Mouse (Mus musculus): Measurements from ENCODE around the gene Tmem102. TPM values are rescaled to one million over a fixed set of nuclear protein-coding genes. Genes with fewer than 3 reads are reported as not detected.
A peak's percentile ranks its signal among the peaks of the same experiment; 100 is the strongest.

The Tmem102 gene
- total RNA-seq (2021): not detected

GRCm38 (mm10) chr11:69804972-69805909 is at the start of gene Tmem102:
Gene Tmem102, minus strand, starts transcription at chr11:69805624.
- intact Hi-C loops (cut with DNase I): loop anchor here (5.0 kb wide), 2 partner anchors 32 to 43 kb away; partner anchors contain the start of genes Nlgn2, Slc35g3 and Tmem256
- DNase-seq: no peak

DNA sequence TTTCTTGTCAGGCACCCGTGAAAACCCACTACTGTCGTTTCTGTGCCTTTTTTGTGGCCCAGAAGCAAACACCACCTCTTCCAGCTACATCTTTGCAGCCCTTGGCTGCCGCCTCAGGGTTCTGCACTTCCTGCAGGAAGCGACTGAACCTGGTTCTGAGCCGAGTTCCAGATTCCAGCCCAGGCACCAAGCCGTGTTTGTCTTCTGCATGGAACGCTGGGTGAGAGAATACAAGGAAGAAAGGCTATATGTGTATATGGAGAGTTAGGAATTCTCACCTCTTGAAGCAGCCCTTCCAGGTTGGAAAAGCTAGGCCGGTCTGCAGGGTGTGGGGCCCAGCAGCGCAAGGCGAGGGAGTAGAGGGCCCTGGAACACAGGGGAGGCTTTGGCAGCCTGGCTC is 49.3 kb upstream of the Tmem102 start:
- intact Hi-C loops (cut with DNase I): loop anchor here (5.0 kb wide), 1 partner anchor 898 kb away; no protein-coding TSS in a partner anchor
- no peak for DNase-seq

DNA sequence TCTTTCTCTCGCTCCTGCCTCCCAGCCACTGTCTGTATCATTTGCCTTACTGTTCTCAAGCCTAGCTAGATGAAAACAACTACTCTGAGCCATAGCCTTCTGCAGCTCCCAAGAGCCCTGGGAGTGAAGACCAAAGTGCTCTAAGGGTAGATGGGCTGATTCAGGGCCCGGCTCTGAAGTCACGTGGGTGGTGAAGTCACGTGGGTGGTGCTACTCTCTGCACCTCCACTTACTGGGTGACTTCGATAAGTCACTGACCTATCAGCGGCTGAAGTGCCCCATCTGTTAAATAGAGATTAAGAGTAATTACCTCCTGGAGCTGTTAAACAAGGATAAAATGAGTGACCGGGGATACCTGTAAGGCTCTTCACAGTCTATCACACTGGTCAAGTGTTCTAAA is 48.6 kb upstream of the Tmem102 start:
- intact Hi-C loops (cut with DNase I): loop anchor here (5.0 kb wide), 1 partner anchor 898 kb away; no protein-coding TSS in a partner anchor
- no peak for DNase-seq

DNA sequence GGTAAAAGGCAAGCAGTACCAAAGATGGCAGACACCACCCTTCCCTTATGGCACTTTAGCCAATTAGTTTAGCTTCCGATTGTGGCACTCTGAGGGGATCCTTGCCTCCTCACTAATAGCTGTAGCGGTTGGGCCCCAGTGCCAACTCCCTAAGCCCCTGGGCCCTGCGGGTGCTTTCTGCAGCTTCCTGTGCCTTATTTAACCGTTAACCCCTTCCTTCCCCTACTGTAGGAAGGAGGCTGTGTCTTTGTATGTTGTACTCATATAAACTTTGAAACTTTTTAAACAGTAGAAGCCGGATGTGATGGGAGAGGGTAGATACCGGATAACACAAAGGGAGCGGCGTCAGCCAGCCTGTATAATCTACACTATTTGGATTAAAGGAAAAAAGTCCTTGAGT is 45.3 kb upstream of the Tmem102 start:
- intact Hi-C loops (cut with DNase I): loop anchor here (5.0 kb wide), 1 partner anchor 902 kb away; no protein-coding TSS in a partner anchor
- DNase-seq: no peak

DNA sequence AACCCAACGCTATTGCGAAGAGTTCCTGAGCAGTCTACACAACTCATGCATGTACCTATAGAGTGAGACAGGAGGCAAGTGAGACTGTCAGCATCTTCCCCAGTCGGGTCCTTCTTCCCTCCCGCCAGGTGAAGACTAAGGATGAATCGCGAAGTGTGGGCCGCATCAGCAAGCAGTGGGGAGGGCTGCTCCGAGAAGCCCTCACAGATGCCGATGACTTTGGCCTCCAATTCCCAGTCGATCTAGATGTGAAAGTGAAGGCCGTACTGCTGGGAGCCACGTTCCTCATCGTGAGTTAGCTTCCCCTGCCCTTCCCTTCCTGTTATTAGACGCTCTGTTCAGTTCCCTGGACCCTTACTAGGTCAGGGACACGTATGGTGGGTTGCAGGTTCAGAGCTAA is 44.5 kb upstream of the Tmem102 start:
- no peak for DNase-seq
- intact Hi-C loops (cut with DNase I): loop anchor here (5.0 kb wide), 1 partner anchor 902 kb away; no protein-coding TSS in a partner anchor

DNA sequence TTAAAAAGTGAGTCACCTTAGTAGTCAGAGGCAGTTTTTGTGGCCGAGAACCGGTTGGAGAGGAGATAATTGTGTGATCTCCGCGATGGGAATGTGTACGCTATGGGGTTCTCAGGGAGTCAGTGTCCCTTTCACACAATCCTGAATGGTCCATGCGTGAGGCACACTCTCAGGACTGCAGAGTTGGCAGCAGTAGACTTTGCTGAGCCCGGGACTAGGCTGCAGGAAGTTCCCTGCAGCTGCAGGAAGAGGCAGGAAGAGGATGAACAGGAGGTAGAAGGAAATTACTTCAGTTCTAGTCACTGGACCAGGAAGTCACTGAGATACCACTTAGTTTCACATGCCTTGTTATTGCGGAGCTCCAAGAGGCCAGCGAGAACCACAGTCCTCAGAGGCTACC is 43.7 kb upstream of the Tmem102 start:
- intact Hi-C loops (cut with DNase I): no loop called here
- no peak for DNase-seq

DNA sequence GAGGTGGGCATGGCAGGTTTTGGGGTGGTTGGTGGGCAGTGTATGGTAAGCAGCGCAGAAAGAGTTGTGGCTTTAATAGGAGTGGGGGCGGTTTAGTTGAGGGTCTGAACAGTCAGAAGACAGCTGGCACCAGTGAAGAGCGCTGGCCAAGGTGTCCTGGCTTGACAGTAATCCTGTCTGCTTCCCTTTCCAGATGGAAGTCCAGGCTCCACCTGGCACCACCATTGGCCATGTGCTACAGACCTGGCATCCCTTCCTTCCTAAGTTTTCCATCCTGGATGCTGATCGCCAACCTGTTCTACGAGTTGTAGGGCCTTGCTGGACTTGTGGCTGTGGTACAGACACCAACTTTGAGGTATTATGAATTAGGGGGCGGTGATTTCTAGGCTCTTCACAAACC is 42.6 kb upstream of the Tmem102 start:
- peak; percentile 53 for DNase-seq
- intact Hi-C loops (cut with DNase I): no loop called here

GRCm38 (mm10) chr11:69846738-69847688 is 41.6 kb upstream of the Tmem102 start:
- intact Hi-C loops (cut with DNase I): no loop called here
- DNase-seq: no peak

- intact Hi-C loops (cut with DNase I): no loop called here
- peak; percentile 97 for DNase-seq
Measured at GRCm38 (mm10) chr11:69846198-69846680, 40.8 kb upstream of the Tmem102 start, which contains the start of gene Plscr3. Gene Plscr3, plus strand, starts transcription at chr11:69846376.

GRCm38 (mm10) chr11:69838714-69839104 is 33.3 kb upstream of the Tmem102 start:
- no peak for DNase-seq
- intact Hi-C loops (cut with DNase I): loop anchor here (5.0 kb wide), 1 partner anchor 36 kb away; the partner anchor contains the start of gene Fgf11

DNA sequence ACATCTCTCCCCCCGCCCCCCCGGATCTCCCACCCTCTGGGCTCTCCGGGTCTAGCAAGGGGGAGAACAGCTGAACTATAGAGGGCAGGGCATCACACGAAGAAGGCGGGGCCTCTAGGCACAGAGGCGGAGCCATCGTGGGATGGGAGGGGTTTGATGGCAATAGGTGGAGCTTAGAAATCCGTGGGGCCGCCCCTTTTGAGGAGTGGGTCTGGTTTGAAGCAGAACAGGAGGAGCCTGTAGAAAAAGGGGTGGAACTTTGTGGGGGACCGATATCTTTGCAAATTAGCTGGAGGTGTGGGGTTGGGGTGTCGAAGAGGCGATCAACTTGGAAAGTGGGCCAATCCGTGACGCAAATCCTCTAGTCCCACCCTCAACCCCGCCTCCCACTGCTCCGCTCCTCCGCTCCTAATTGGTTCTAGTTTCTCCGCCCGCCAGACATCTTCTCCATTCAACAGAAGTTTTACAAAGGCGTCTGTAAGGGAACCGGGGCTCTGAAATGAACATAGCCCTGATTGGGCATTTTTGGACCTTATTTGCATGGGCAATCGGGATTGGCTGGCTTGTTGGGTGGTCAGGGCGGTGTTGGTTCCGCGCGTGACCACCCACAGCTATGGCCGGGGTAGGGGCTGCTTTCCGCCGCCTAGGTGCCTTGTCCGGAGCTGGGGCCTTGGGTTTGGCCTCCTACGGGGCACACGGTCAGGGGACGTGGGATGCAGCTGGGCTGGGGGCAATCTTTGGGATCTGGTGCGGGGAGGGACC is 32.7 kb upstream of the Tmem102 start, which contains the start of gene Tmem256:
TSS of gene Tmem256 (plus strand) at position 563 of the 762 bp plus-strand sequence.
- intact Hi-C loops (cut with DNase I): loop anchor here (5.0 kb wide), 1 partner anchor 36 kb away; the partner anchor contains the start of gene Fgf11
- peak; percentile 98 for DNase-seq

DNA sequence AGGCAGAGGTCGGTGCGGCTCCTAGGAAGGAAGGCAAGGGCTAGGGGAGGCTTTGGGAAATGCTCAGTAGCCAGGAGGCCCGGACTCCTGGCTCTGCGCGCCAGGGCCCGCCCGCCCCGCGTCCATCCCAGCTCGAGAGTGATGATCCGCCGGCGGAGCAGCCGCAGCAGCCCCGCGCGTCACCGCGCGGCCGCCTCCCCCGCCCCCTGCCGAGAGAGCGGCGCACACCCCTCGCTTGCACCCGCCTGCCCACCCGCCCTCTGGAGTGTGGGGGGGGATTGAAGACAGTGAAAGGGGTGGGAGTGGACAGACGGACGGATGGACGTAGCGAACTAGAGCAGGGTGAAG is 32.2 kb upstream of the Tmem102 start, which contains the start of gene Nlgn2:
TSS of gene Nlgn2 (minus strand) at position 181 of the 348 bp plus-strand sequence.
- DNase-seq: peak; percentile 89
- intact Hi-C loops (cut with DNase I): loop anchor here (5.0 kb wide), 1 partner anchor 35 kb away; the partner anchor contains the start of gene Fgf11

DNA sequence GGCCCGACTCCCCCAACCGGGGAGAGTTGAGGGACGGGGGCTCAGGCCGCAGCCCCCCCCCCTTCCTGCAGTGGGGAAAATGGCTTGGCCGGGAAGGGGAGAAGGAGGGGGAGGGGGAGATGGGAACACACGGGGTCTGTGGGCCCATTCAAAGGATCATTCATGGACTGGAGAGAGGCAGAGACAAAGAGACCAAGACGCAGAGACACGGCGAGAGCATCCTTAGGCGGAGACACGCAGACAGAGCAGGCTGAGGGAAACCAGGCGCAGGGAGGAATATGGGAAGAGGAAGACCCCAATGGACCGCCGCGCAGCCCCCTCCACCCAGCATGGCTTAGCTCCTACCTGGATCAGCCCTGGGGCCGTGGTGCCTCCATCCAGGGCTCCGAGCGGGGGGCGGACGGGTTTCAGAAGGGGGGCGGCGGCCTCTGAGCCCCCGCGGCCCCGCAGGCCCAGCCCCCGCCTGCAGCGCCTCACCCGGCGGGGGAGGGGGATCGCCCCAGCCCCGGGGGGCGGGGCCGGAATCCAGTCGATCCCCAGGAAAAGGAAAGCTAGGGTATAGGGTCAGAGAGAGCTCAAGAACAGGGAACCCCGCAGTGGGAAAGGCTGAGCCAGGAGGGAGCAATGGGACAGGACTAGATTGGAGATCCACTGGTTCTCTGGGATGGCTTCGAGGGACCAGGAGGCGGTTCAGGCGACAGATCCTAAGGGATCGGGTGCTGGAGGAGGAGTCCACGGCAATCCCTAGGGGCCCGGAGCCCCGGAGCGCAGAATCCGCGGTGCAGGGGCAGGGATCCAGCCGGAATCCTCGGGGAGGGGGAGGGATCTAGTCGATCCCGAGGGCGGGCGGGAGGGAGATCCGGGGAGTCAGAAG is 31.5 kb upstream of the Tmem102 start:
- intact Hi-C loops (cut with DNase I): loop anchor here (5.0 kb wide), 1 partner anchor 35 kb away; the partner anchor contains the start of gene Fgf11

DNA sequence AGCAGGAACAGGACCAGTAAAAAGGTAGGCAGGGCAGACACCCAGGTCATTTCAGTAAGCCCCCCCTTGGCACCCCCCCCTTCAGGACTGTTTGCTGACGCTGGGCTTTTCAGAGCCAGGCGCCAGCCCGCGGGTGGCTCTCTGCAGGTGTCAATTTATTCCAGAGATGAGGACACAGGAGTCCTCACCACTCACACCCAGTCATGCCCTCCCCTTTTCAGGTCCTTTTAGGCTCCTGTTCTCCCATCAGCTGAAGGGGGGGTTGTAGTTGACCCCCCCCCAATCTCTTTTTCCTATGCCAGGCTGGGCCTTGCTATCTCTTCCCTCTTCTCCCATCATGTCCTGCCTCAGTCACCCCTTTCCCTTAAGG is 30.5 kb upstream of the Tmem102 start:
- DNase-seq: no peak
- intact Hi-C loops (cut with DNase I): loop anchor here (5.0 kb wide), 1 partner anchor 34 kb away; the partner anchor contains the start of gene Fgf11

More for the DNA sequence above, 31.5 kb upstream of the Tmem102 start:
- DNase-seq: peak; percentile 44

DNA sequence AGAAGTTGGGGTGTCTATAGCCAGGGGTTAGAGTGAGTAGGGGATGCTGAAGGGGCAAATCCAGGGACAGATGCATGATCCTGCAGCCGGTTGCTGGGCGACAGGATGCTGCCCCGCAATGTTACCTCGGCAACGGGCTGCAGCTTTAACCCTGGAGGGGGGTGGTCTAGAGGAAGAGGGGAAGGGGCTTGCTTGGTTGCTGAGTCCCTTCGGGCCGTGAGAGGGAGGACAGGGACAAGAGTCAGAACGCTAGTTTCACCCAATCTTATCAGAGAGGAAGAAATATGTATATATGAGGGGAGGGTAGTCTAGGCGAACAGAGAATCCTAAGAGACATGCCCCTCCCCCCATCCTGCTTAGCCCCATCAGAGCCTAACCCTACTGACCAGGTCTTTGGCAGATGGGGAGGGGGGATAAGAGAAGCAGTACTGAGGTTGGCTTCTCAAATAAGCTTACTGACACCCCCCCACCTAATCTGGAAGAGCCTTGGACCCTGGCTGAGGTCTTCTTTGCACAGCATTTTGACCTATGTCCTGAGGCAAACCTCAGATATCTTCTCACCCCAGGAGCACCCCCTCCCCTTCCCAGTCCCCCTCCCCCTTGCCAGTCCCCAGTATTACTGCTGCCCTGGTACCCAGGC is 30.0 kb upstream of the Tmem102 start:
- intact Hi-C loops (cut with DNase I): loop anchor here (5.0 kb wide), 1 partner anchor 33 kb away; the partner anchor contains the start of gene Fgf11
- DNase-seq: no peak

- no peak for DNase-seq
- intact Hi-C loops (cut with DNase I): no loop called here
Measured at GRCm38 (mm10) chr11:69834001-69834549, 28.7 kb upstream of the Tmem102 start.

DNA sequence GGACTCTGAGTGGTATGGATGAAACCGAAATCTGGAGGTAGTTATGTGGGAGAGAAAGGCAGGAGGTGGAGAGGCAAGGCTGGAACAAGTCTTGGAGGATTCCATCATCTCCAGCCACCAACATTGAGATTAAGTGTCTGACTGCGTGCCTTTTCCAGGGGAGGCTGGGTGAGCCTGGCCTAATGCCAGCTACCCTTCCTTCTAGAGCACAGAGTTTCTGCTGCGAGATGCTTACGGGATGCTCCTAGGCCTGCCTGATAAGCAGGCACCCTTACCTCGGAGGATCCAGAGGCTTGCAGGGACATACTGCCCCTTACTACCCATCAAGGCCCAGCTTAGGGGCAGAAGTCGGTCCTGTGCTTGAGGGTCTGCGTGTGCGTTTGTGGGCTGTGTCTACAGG is 28.1 kb upstream of the Tmem102 start:
- DNase-seq: no peak
- intact Hi-C loops (cut with DNase I): no loop called here

DNA sequence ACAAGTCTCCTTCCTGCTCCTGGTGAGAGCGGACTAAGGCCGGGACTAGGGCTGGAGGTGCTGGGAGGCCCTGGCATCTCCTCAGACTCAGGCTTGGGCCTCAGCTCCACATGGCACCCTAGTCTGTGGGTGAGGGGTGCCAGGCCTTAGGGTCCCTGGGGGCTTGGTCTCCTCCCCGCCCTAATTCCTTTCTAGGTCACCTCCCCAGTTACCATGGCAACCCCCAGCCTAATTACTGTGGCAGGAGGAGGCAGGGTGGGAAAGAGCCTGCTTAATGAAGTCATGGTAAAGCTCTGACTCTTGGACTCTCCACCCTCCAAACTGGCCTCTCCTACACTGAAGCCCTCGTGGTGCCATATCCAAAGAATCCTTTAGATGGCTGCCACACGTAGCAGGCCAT is 23.4 kb upstream of the Tmem102 start:
- intact Hi-C loops (cut with DNase I): no loop called here
- no peak for DNase-seq

Measured in left cerebral cortex, postnatal 4 days (tissue).